Mouse (Mus musculus) heart, adult 2 months (tissue): ENCODE measurements around the gene Cdc42ep4. TPM values are rescaled to one million over a fixed set of nuclear protein-coding genes. Genes with fewer than 3 reads are reported as not detected.

Source experiments
- DNase-seq, 2 experiments: peaks; one replicate each; pipeline ENCODE4 v3.0.0; 2021
- H3K27ac ChIP-seq: fragments of 200-600 bp; 2 replicates; pipeline ENCODE4 v1.8.1; 2022
- H3K27me3 ChIP-seq: fragments of 200-500 bp; 2 replicates; pipeline ENCODE4 v1.6.1; 2012; ENCODE audit warnings: mild to moderate bottlenecking, low read length, inconsistent platforms, mixed read lengths; ENCODE audit not compliant: control insufficient read depth, insufficient read depth
- H3K36me3 ChIP-seq: fragments of 200-500 bp; 2 replicates; pipeline ENCODE4 v1.6.1; 2012; ENCODE audit warnings: low read length, inconsistent platforms; ENCODE audit not compliant: control insufficient read depth, insufficient read depth
- H3K4me1 ChIP-seq: fragments of 200-500 bp; 2 replicates; pipeline ENCODE4 v1.6.1; 2011; ENCODE audit warnings: low read length; ENCODE audit not compliant: control insufficient read depth, insufficient read depth
- H3K4me3 ChIP-seq: fragments of 200-600 bp; 2 replicates; pipeline ENCODE4 v1.8.1; 2022
- H3K79me2 ChIP-seq: fragments of 200-500 bp; replicated peaks from 2 replicates; pipeline ENCODE4 v1.6.1; 2012; ENCODE audit warnings: mild to moderate bottlenecking, inconsistent platforms, low read length, moderate library complexity, mixed read lengths; ENCODE audit not compliant: control insufficient read depth, insufficient read depth
- H3K9ac ChIP-seq: fragments of 200-500 bp; 2 replicates; pipeline ENCODE4 v1.6.1; 2012; ENCODE audit warnings: low read depth, mild to moderate bottlenecking, control low read depth, inconsistent platforms, low read length, mixed read lengths
- CTCF ChIP-seq: fragments of 200-600 bp; IDR thresholded peaks from 2 replicates; pipeline ENCODE4 v1.8.1; 2022; ENCODE audit warnings: antibody characterized with exemption, mild to moderate bottlenecking, moderate library complexity
- EP300 ChIP-seq: fragments of 200-500 bp; IDR thresholded peaks from 2 replicates; pipeline ENCODE4 v1.6.1; 2011; ENCODE audit warnings: low read depth, low read length, control low read depth; ENCODE audit not compliant: insufficient read depth
- POLR2A ChIP-seq: fragments of 200-500 bp; IDR thresholded peaks from 2 replicates; pipeline ENCODE4 v1.6.1; 2011; ENCODE audit warnings: mild to moderate bottlenecking, low read depth, low read length, control low read depth; ENCODE audit not compliant: insufficient read depth
- WGBS: fragments of 180-500 bp; shearing (Covaris S2); methylation state at CpG from one replicate; pipeline ENCODE4 v1.1.7; 2018; 5-methylcytosine and 5-hydroxymethylcytosine counted together
- intact Hi-C: fragments of 180-260 bp; cut with DNase I; formaldehyde crosslinking; loops from one replicate; pipeline ENCODE4 v1.15.1; 2025
- polyA plus RNA-seq: library from polyadenylated mRNA; depleted of rRNA; stranded (reverse); fragments of >200 nt; gene quantifications from 2 replicates; pipeline ENCODE4 v1.2.3, GENCODE M21; 2012
- total RNA-seq, 2 experiments: library from RNA; stranded (reverse); gene quantifications; 2 replicates each; pipeline ENCODE4 v1.2.3; 2021

Cdc42ep4 gene
- total and polyA plus RNA-seq, 3 experiments, result 12.9 to 23.2 (median 20.6) TPM

DNA sequence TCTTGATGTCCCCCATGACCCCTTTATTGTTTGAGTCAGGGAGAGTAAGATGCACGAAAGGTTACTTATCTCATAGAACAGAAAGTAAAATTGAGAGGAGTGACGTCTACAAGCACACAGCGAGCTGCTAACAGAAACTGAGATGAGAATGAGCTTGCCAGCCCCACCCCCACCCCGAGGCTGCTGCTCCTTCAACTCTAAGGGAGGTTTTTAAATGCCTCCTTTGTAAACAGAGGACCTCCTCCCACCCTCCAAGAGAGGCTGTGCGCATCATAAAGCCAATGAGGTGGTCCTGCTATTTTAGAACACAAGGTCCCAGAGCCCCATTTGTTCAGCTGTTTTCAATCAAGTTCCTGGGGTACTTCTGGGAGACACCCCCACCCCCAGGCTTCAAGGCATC, 11.8 kb upstream of the Cdc42ep4 start:
- no peak for TF ChIP-seq CTCF
- no peak for TF ChIP-seq EP300
- no peak for TF ChIP-seq POLR2A
- 63% methylated on average over 5 of the region's 5 CpGs for WGBS
- no peak for DNase-seq
- Histone ChIP-seq H3K9ac (no peak overlapping the region), H3K4me1 (peaks cover 6% of the 10 kb centered on the region), H3K4me3 (no peak overlapping the region), H3K27me3 (no peaks in the 10 kb centered on the region), H3K27ac (no peak overlapping the region), H3K36me3 (no peaks in the 10 kb centered on the region), H3K79me2 (no peaks in the 10 kb centered on the region)
- intact Hi-C loops, result no loop called here

DNA sequence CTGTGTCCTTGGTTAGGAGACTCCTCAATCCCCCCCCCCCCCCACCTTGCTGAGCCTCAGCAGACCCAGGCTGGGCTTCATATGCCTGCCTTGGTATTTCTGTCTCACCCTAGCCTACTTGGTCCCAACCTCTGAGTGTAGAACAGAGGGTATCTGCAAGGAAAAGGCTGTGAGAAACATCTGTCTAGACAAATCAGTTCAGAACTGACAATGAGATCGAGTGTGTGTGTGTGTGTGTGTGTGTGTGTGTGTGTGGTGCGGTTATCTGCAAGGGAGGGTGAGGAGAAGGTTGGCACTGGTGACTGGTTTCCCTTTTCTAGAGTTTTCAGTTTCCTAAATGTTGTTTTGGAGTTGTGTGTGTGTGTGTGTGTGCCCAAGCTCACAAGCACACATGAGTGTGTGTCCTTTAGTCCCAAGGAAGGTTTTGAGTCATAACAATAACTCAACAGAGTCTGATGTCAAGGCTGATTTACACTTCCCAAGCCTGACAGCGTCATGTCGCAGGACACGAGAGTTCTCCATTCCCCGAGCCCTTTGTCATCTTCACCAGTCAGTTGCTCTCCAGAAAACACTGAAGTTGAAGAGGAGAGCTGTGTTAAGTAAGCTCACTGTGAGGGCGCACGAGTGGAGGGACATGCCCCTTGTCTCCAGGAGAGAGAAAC, 10.6 kb upstream of the Cdc42ep4 start:
- H3K27me3 ChIP-seq, result no peaks in the 10 kb centered on the region
- DNase-seq, result no peak
- H3K36me3 ChIP-seq, result no peaks in the 10 kb centered on the region
- H3K9ac ChIP-seq, result no peak overlapping the region
- no peak overlapping the region for H3K27ac ChIP-seq
- 77% methylated on average over 8 of the region's 8 CpGs for WGBS
- TF ChIP-seq POLR2A, result no peak
- no peak for TF ChIP-seq EP300
- no peak for TF ChIP-seq CTCF
- no peaks in the 10 kb centered on the region for H3K79me2 ChIP-seq
- intact Hi-C loops, result no loop called here
- H3K4me3 ChIP-seq, result no peak overlapping the region
- peaks cover 3% of the 10 kb centered on the region for H3K4me1 ChIP-seq

DNA sequence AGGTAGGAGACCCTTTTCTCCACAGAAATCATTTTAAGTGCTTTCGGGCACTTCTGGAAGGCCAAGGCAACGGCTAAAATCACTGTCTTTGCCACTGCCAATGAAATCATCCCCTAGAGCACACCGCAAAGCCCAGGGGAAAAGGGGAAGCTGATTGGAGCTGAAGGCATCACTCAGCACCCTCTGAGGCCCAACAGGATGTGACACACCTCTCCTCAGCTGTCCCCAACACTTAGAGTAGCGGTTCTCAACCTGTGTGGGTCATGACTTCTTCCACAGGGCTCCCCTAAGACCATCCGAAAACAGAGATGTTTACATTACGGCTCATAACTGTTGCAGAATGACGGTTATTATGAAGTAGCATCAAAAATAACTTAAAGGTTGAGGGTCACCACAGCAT, 10.0 kb upstream of the Cdc42ep4 start:
- Histone ChIP-seq H3K27ac (no peak overlapping the region), H3K4me1 (no peaks in the 10 kb centered on the region), H3K4me3 (no peak overlapping the region), H3K36me3 (no peaks in the 10 kb centered on the region), H3K9ac (no peak overlapping the region), H3K27me3 (no peaks in the 10 kb centered on the region), H3K79me2 (no peaks in the 10 kb centered on the region)
- DNase-seq, result no peak
- WGBS, result 74% methylated on average over 7 of the region's 7 CpGs
- intact Hi-C loops, result no loop called here
- no peak for TF ChIP-seq EP300

DNA sequence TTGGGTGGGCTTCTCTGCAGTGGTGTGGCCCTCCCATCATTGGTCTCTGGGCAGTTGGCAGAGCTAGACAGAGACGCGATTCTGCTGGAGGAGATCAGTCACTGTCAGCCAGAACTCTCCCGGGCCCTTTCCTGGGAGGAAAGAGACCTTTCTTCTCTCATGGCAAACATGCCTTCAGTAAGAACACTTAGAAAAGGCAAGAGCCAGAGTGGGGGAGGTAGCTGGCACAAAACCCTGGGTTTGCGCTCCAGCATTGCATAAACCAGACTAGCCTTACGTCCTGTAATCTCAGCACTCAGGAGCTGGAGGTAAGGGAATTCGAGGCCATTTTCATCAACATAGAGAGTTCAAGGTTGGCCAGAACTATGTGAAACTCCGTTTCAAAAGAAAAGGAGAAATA, 8.8 kb upstream of the Cdc42ep4 start:
- no peak overlapping the region for H3K9ac ChIP-seq
- no peak for DNase-seq
- no peak for TF ChIP-seq POLR2A
- no peak for TF ChIP-seq EP300
- TF ChIP-seq CTCF, result no peak
- no peak overlapping the region for H3K4me3 ChIP-seq
- 70% methylated on average over 7 of the region's 7 CpGs for WGBS
- H3K27me3 ChIP-seq, result no peaks in the 10 kb centered on the region
- no peak overlapping the region for H3K27ac ChIP-seq
- no peaks in the 10 kb centered on the region for H3K36me3 ChIP-seq
- intact Hi-C loops, result no loop called here
- H3K79me2 ChIP-seq, result no peaks in the 10 kb centered on the region
- H3K4me1 ChIP-seq, result no peaks in the 10 kb centered on the region

DNA sequence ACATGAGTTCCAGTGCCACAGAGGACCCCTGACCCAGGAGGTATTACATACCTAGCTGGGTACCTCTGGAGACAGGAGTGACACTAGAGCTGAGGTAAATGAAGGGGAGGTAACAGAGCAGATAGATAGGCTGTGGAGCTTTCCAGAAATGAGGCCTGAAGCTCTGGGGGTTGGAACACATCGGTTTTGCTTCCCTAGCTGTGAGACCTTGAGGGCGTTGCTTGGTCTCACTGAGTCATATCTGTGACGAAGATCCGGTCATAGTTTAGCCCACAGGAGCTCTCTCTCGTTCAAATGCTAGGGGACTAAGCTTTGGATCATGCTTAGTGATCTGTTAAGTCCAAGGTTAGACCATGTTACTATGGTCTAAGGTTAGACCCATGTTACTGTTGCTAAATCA, 7.2 kb upstream of the Cdc42ep4 start:
- Histone ChIP-seq H3K27me3 (no peaks in the 10 kb centered on the region), H3K79me2 (no peaks in the 10 kb centered on the region), H3K4me3 (no peak overlapping the region), H3K27ac (no peak overlapping the region), H3K36me3 (no peaks in the 10 kb centered on the region), H3K9ac (no peak overlapping the region), H3K4me1 (no peaks in the 10 kb centered on the region)
- TF ChIP-seq CTCF (no peak), POLR2A (no peak), EP300 (no peak)
- DNase-seq, result no peak
- 89% methylated on average over 5 of the region's 5 CpGs for WGBS
- intact Hi-C loops, result no loop called here

DNA sequence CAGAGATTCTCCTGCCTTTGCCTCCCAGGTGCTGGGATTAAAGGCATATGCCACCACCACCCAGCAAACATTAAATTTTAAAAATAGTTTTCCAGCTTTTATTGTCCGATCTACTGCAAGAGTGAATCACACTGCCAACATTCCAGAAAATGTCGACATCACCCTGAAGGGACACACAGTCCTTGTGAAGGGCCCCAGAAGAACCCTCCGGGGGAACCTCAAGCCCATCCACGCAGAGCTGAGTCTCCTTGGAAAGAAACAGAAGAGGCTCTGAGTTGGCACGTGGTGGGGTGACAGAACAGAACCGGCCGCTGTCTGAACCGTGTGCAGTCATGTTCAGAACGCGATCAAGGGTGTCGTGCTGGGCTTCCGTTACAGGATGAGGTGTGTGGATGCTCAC, 4.9 kb upstream of the Cdc42ep4 start:
- 90% methylated on average over 12 of the region's 12 CpGs for WGBS
- no peaks in the 10 kb centered on the region for H3K4me1 ChIP-seq
- TF ChIP-seq POLR2A (no peak), EP300 (no peak), CTCF (no peak)
- H3K27ac ChIP-seq, result no peak overlapping the region
- no peaks in the 10 kb centered on the region for H3K36me3 ChIP-seq
- no peak overlapping the region for H3K4me3 ChIP-seq
- no peaks in the 10 kb centered on the region for H3K79me2 ChIP-seq
- H3K27me3 ChIP-seq, result no peaks in the 10 kb centered on the region
- H3K9ac ChIP-seq, result no peak overlapping the region
- no peak for DNase-seq
- intact Hi-C loops, result no loop called here
